Mouse (Mus musculus) liver (tissue): ENCODE data around the gene Gm49342.
"Not testable (repeated sequence)": the region's sequence is repeated elsewhere in the genome, so short reads cannot be mapped to it uniquely, and the experiment has no call there.

ENCODE experiments used
- DNase-seq: peaks from one replicate; pipeline ENCODE4 v3.0.0-alpha.2; 2020; ENCODE audit warnings: mixed read lengths

Gene Gm49342

GRCm38 (mm10) chr14:50943932-50944667 lies at the start of gene Gm49342:
TSS of gene Gm49342 (plus strand) at chr14:50944517.
- DNase-seq, result peak; percentile 97

- no peak for DNase-seq
These were observed 48.9 kb upstream of the Gm49342 start for GRCm38 (mm10) chr14:50895407-50895806.

GRCm38 (mm10) chr14:50895985-50896746 lies 48.2 kb upstream of the Gm49342 start:
- peak; percentile 15 for DNase-seq

GRCm38 (mm10) chr14:50896747-50897373 lies 47.5 kb upstream of the Gm49342 start:
- DNase-seq, result no peak

- DNase-seq, result no peak
These were observed 46.9 kb upstream of the Gm49342 start, which contains the start of gene Klhl33 for GRCm38 (mm10) chr14:50897374-50897765. TSS of gene Klhl33 (minus strand) at chr14:50897507.

GRCm38 (mm10) chr14:50897992-50898391 lies 46.3 kb upstream of the Gm49342 start:
- not testable (repeated sequence) for DNase-seq

- DNase-seq, result peak; percentile 62
These were observed 40.1 kb upstream of the Gm49342 start for GRCm38 (mm10) chr14:50903973-50904827.

- DNase-seq, result no peak
These were observed 39.5 kb upstream of the Gm49342 start for GRCm38 (mm10) chr14:50904828-50905129.

GRCm38 (mm10) chr14:50905327-50905726 lies 39.0 kb upstream of the Gm49342 start:
- DNase-seq, result not testable (repeated sequence)

- no peak for DNase-seq
These were observed 36.2 kb upstream of the Gm49342 start for GRCm38 (mm10) chr14:50908126-50908525.

GRCm38 (mm10) chr14:50911356-50911755 lies 33.0 kb upstream of the Gm49342 start:
- DNase-seq, result no peak

- not testable (repeated sequence) for DNase-seq
These were observed 20.9 kb upstream of the Gm49342 start for GRCm38 (mm10) chr14:50923437-50923836.

GRCm38 (mm10) chr14:50924281-50925064 lies 19.8 kb upstream of the Gm49342 start, which contains the start of the genes Osgep and Apex1:
TSS of gene Osgep (minus strand) at chr14:50924893.
TSS of gene Apex1 (plus strand) at chr14:50924968.
- peak; percentile 95 for DNase-seq

GRCm38 (mm10) chr14:50925111-50925920 lies 19.0 kb upstream of the Gm49342 start:
- no peak for DNase-seq

GRCm38 (mm10) chr14:50927366-50927765 lies 17.0 kb upstream of the Gm49342 start:
- DNase-seq, result no peak

- no peak for DNase-seq
These were observed 14.4 kb upstream of the Gm49342 start for GRCm38 (mm10) chr14:50929951-50930350.

- DNase-seq, result peak; percentile 85
These were observed 14.0 kb upstream of the Gm49342 start for GRCm38 (mm10) chr14:50930377-50930753.

GRCm38 (mm10) chr14:50930754-50931492 lies 13.4 kb upstream of the Gm49342 start, which contains the start of the genes Pip4p1 and Pnp:
TSS of gene Pip4p1 (minus strand) at chr14:50930856.
TSS of gene Pnp (plus strand) at chr14:50931082.
- peak; percentile 99 for DNase-seq

- no peak for DNase-seq
These were observed 12.8 kb upstream of the Gm49342 start for GRCm38 (mm10) chr14:50931493-50932020.

GRCm38 (mm10) chr14:50936649-50937048 lies 7.7 kb upstream of the Gm49342 start:
- no peak for DNase-seq
